Mouse (Mus musculus) spleen, adult 2 months (tissue): ENCODE data around the gene Ak6.

Experiments
- CTCF ChIP-seq: fragments of 200-500 bp; IDR thresholded peaks from 2 replicates; pipeline ENCODE4 v1.5.1; 2011; ENCODE audit warnings: mild to moderate bottlenecking, inconsistent platforms; ENCODE audit not compliant: insufficient read depth, insufficient read length, insufficient replicate concordance; ENCODE audit errors: extremely low read depth
- POLR2A ChIP-seq: fragments of 200-500 bp; IDR thresholded peaks from 2 replicates; pipeline ENCODE4 v1.6.1; 2011; ENCODE audit warnings: low read depth, low read length, inconsistent platforms

- TF ChIP-seq CTCF: no peak
- no peak for TF ChIP-seq POLR2A
Observed at GRCm38 (mm10) chr13:100607756-100608155, 43.0 kb upstream of the Ak6 start.
